Mouse (Mus musculus) ES-Bruce4 (cell line): ENCODE measurements around the gene 1810010H24Rik. TPM values are rescaled to one million over a fixed set of nuclear protein-coding genes. Genes with fewer than 3 reads are reported as not detected.

Experiments used
- H3K27ac ChIP-seq: 2 replicates; pipeline ENCODE4 v1.5.1; 2012; ENCODE audit warnings: low read length, inconsistent platforms; ENCODE audit not compliant: insufficient read depth
- H3K27me3 ChIP-seq: 2 replicates; pipeline ENCODE4 v1.6.1; 2012; ENCODE audit warnings: mild to moderate bottlenecking, low read length, inconsistent platforms; ENCODE audit not compliant: control insufficient read depth, poor library complexity, insufficient read depth, severe bottlenecking
- H3K36me3 ChIP-seq: 2 replicates; pipeline ENCODE4 v1.6.1; 2012; ENCODE audit warnings: inconsistent platforms, mild to moderate bottlenecking, low read length, moderate library complexity; ENCODE audit not compliant: control insufficient read depth, poor library complexity, insufficient read depth, severe bottlenecking
- H3K4me1 ChIP-seq: one replicate; pipeline ENCODE4 v1.8.1; 2011; ENCODE audit warnings: low read length; ENCODE audit not compliant: control insufficient read depth, insufficient read depth
- H3K4me3 ChIP-seq: 2 replicates; pipeline ENCODE4 v1.5.1; 2011; ENCODE audit warnings: low read depth, mild to moderate bottlenecking, low read length
- H3K9ac ChIP-seq: 2 replicates; pipeline ENCODE4 v1.6.1; 2012; ENCODE audit warnings: low read depth, mild to moderate bottlenecking, inconsistent platforms; ENCODE audit not compliant: poor library complexity, severe bottlenecking
- H3K9me3 ChIP-seq: replicated peaks from 2 replicates; pipeline ENCODE4 v1.6.1; 2012; ENCODE audit warnings: mild to moderate bottlenecking, low read length, inconsistent platforms; ENCODE audit not compliant: control insufficient read depth, poor library complexity, insufficient read depth, severe bottlenecking
- CTCF ChIP-seq: IDR thresholded peaks from one replicate; pipeline ENCODE4 v1.8.1; 2011; ENCODE audit warnings: low read depth, low read length
- EP300 ChIP-seq: IDR thresholded peaks from 2 replicates; pipeline ENCODE4 v1.6.1; 2011; ENCODE audit warnings: low read depth, low read length; ENCODE audit not compliant: insufficient read depth
- POLR2A ChIP-seq: IDR thresholded peaks from one replicate; pipeline ENCODE4 v1.8.1; 2011; ENCODE audit warnings: low read length; ENCODE audit not compliant: insufficient read depth
- polyA plus RNA-seq: library from polyadenylated mRNA; stranded (reverse); fragments of >200 nt; gene quantifications from 2 replicates; pipeline ENCODE4 v1.2.4, GENCODE M21; 2011; ENCODE audit warnings: low read depth; ENCODE audit not compliant: missing spikeins, insufficient read depth, insufficient read length

Gene 1810010H24Rik
- polyA plus RNA-seq, 1 experiment: 1.4 TPM

DNA sequence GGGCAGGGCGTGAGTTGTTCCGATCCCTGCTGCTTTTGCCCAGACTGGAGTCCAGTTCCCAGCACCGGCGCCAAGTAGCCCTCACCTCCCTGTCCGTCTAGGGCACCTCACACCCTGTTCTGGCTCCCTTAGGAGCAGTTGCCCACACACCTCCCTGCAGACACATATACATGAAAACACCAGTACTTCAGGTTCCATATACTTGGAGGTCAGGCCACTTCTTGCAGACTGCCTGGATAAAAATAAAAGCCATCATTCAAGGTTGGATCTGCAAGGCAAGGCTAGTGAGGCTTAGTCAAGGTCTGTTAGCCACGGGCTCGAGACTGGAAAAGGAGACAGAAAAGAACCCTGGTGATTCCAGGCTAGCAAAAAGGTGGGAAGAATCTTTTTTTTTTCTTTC is 6.2 kb downstream of the 1810010H24Rik start:
- Histone ChIP-seq H3K27me3 (no peaks in the 10 kb centered on the region), H3K9me3 (no peaks in the 10 kb centered on the region), H3K36me3 (peaks cover 4% of the 10 kb centered on the region; the same call in 1 of the 2 replicates), H3K4me1 (peaks cover 4% of the 10 kb centered on the region), H3K4me3 (no peak overlapping the region), H3K27ac (no peak overlapping the region), H3K9ac (no peak overlapping the region)
- TF ChIP-seq CTCF (no peak), EP300 (no peak), POLR2A (no peak)

DNA sequence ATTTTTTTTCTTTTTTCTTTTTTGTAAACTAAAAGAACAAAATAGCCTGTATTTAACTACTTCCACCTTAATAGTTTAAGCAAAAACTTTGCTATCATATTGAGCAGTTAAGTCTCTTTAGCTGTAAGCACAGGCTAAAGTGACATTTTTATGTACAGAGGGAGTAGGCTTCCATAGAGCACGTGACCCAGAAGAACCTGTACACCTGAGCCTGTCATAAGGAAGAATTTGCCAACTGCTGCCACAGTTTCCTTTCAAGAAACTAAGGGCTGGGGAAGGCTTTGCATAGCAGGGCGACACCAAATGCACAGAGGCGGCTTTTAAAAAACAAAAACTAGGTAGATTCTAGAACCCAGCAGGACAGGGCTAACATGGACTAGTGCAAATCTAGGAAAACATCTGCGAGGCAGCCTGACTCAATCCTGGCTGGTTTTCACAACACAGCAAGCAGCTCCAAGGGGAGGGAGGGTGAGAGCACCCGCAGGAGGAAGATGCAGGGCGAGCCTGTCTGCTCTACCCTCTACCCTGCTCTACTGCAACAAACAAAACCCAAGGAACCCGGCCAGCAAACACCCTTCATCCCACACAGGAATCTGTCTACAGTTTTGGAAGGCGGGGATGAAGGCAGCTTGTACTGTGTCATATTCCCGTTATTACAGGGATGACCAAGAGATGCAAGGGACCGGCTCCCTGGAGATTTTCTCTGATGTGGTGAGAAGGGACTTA is 8.8 kb downstream of the 1810010H24Rik start:
- Histone ChIP-seq H3K27me3 (no peaks in the 10 kb centered on the region), H3K36me3 (peaks cover 4% of the 10 kb centered on the region; the same call in 1 of the 2 replicates), H3K4me3 (no peak overlapping the region), H3K9ac (no peak overlapping the region), H3K4me1 (peaks cover 2% of the 10 kb centered on the region), H3K9me3 (no peaks in the 10 kb centered on the region), H3K27ac (no peak overlapping the region)
- no peak for TF ChIP-seq CTCF
- no peak for TF ChIP-seq EP300
- no peak for TF ChIP-seq POLR2A

GRCm38 (mm10) chr11:107039417-107039816 is 13.9 kb downstream of the 1810010H24Rik start:
- peaks cover 34% of the 10 kb centered on the region for H3K36me3 ChIP-seq
- H3K4me3 ChIP-seq: no peak overlapping the region
- no peaks in the 10 kb centered on the region for H3K4me1 ChIP-seq
- H3K27me3 ChIP-seq: no peaks in the 10 kb centered on the region
- H3K9me3 ChIP-seq: no peaks in the 10 kb centered on the region
- no peak for TF ChIP-seq CTCF
- no peak overlapping the region for H3K27ac ChIP-seq
- H3K9ac ChIP-seq: no peak overlapping the region

DNA sequence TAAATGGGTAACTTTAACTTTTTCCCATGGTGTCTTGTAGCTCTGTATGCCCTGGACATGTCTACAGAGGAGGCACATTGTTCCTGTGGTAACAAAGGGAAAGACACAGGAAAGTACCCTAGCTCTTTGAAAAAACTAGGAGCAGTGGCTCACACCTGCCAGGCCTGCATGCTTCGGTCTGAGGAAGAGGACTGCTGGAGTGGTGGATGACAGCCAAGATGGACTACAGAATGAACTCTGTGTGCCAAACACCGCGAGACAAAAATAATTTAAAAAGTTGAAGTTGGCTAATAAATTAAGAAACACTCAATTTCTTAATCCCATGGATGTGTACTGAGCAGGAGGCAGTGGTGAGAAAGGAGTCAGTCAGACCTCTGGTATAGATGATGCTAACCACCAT is 15.9 kb downstream of the 1810010H24Rik start:
- Histone ChIP-seq H3K27ac (no peak overlapping the region), H3K27me3 (no peaks in the 10 kb centered on the region), H3K4me1 (no peaks in the 10 kb centered on the region), H3K9ac (no peak overlapping the region), H3K36me3 (peaks cover 33% of the 10 kb centered on the region), H3K9me3 (no peaks in the 10 kb centered on the region), H3K4me3 (no peak overlapping the region)
- TF ChIP-seq CTCF (no peak), EP300 (no peak), POLR2A (no peak)

- H3K9ac ChIP-seq: no peak overlapping the region
- no peaks in the 10 kb centered on the region for H3K27me3 ChIP-seq
- no peak overlapping the region for H3K27ac ChIP-seq
- H3K4me1 ChIP-seq: no peaks in the 10 kb centered on the region
- H3K4me3 ChIP-seq: no peak overlapping the region
- TF ChIP-seq EP300: no peak
- no peak for TF ChIP-seq POLR2A
- TF ChIP-seq CTCF: no peak
- no peaks in the 10 kb centered on the region for H3K9me3 ChIP-seq
- peaks cover 45% of the 10 kb centered on the region for H3K36me3 ChIP-seq
Observed at GRCm38 (mm10) chr11:107043361-107043760, 17.9 kb downstream of the 1810010H24Rik start.

- Histone ChIP-seq H3K4me3 (no peak overlapping the region), H3K9me3 (no peaks in the 10 kb centered on the region), H3K9ac (no peak overlapping the region), H3K27ac (no peak overlapping the region), H3K36me3 (peaks cover 45% of the 10 kb centered on the region), H3K4me1 (no peaks in the 10 kb centered on the region), H3K27me3 (no peaks in the 10 kb centered on the region)
- peak; percentile 25 for TF ChIP-seq CTCF
- no peak for TF ChIP-seq EP300
Observed at GRCm38 (mm10) chr11:107044321-107044720, 18.8 kb downstream of the 1810010H24Rik start.
